Mouse (Mus musculus) liver, embryonic 15.5 days (tissue): ENCODE measurements around the gene Spatc1l. TPM values are rescaled to one million over a fixed set of nuclear protein-coding genes. Genes with fewer than 3 reads are reported as not detected.

Experiments used
- ATAC-seq: fragments of 200-750 bp; cut with Nextera tagmentation; 2 replicates; pipeline ENCODE4 v1.8.0; 2017; ENCODE audit warnings: moderate number of reproducible peaks, mild to moderate bottlenecking, moderate library complexity; ENCODE audit not compliant: insufficient read depth
- H3K27ac ChIP-seq: fragments of 300-500 bp; sonication (generic); replicated peaks from 2 replicates; pipeline ENCODE4 v1.5.1; 2015; ENCODE audit warnings: mild to moderate bottlenecking, inconsistent platforms
- H3K27me3 ChIP-seq: fragments of 300-500 bp; sonication (generic); 2 replicates; pipeline ENCODE4 v1.6.1; 2015; ENCODE audit warnings: mild to moderate bottlenecking, inconsistent platforms
- H3K36me3 ChIP-seq: fragments of 300-500 bp; sonication (generic); replicated peaks from 2 replicates; pipeline ENCODE4 v1.6.1; 2015; ENCODE audit warnings: moderate library complexity, mild to moderate bottlenecking, inconsistent platforms
- H3K4me1 ChIP-seq: fragments of 300-500 bp; sonication (generic); replicated peaks from 2 replicates; pipeline ENCODE4 v1.6.1; 2015; ENCODE audit warnings: inconsistent platforms
- H3K4me2 ChIP-seq: fragments of 300-500 bp; sonication (generic); 2 replicates; pipeline ENCODE4 v1.6.1; 2015; ENCODE audit warnings: moderate library complexity, mild to moderate bottlenecking, inconsistent platforms
- H3K4me3 ChIP-seq: fragments of 300-500 bp; sonication (generic); replicated peaks from 2 replicates; pipeline ENCODE4 v1.5.1; 2015; ENCODE audit warnings: mild to moderate bottlenecking, inconsistent platforms
- H3K9ac ChIP-seq: fragments of 300-500 bp; sonication (generic); 2 replicates; pipeline ENCODE4 v1.6.1; 2015; ENCODE audit warnings: moderate library complexity, mild to moderate bottlenecking, inconsistent platforms
- H3K9me3 ChIP-seq: fragments of 300-500 bp; sonication (generic); replicated peaks from 2 replicates; pipeline ENCODE4 v1.6.1; 2016; ENCODE audit warnings: inconsistent platforms
- WGBS: fragments of 180-500 bp; shearing (Covaris S2); methylation state at CpG from one replicate; pipeline ENCODE4 v1.1.7; 2015; ENCODE audit warnings: mixed read lengths; ENCODE audit not compliant: insufficient replicate concordance; 5-methylcytosine and 5-hydroxymethylcytosine counted together
- polyA plus RNA-seq: library from polyadenylated mRNA; unstranded; fragments of >200 nt; fragmentation: Nextera tagmentation; extraction: Ambion mirVana; gene quantifications from 2 replicates; pipeline ENCODE4 v1.2.1, GENCODE M21; 2015

Spatc1l gene
- polyA plus RNA-seq, 1 experiment from 2014 or later: not detected

- no peaks in the 10 kb centered on the region for H3K4me1 ChIP-seq
- H3K9me3 ChIP-seq: no peaks in the 10 kb centered on the region
- ATAC-seq: no peak
- H3K9ac ChIP-seq: no peak overlapping the region
- no peaks in the 10 kb centered on the region for H3K36me3 ChIP-seq
- no peaks in the 10 kb centered on the region for H3K27me3 ChIP-seq
- H3K4me2 ChIP-seq: no peak overlapping the region
- H3K27ac ChIP-seq: no peak overlapping the region
- H3K4me3 ChIP-seq: no peak overlapping the region
- 27% methylated on average over 3 of the region's 3 CpGs for WGBS
Observed at GRCm38 (mm10) chr10:76602690-76603089, 40.6 kb downstream of the Spatc1l start.

GRCm38 (mm10) chr10:76612473-76612872 is 50.4 kb downstream of the Spatc1l start:
- Histone ChIP-seq H3K27ac (no peak overlapping the region), H3K9me3 (no peaks in the 10 kb centered on the region), H3K4me2 (no peak overlapping the region), H3K4me1 (no peaks in the 10 kb centered on the region), H3K9ac (no peak overlapping the region), H3K4me3 (no peak overlapping the region), H3K36me3 (no peaks in the 10 kb centered on the region), H3K27me3 (no peaks in the 10 kb centered on the region)
- 62% methylated on average over 7 of the region's 7 CpGs for WGBS
- no peak for ATAC-seq

Other genes starting within 250 kb of the Spatc1l start
- 1.2 and 1.8 TPM in 2 replicates for gene Dip2a, start 217.0 kb upstream of the Spatc1l start, polyA plus RNA-seq
- gene AC141477.1, start 121.8 kb upstream of the Spatc1l start, polyA plus RNA-seq: not detected in 2 replicates
- gene Pcnt, start 119.5 kb upstream of the Spatc1l start, polyA plus RNA-seq: 8.0 and 8.6 TPM in 2 replicates
- not detected in 2 replicates for gene 2610028H24Rik, start 113.2 kb upstream of the Spatc1l start, polyA plus RNA-seq
- gene Mcm3ap, start 93.3 kb upstream of the Spatc1l start, polyA plus RNA-seq: 18.0 and 18.5 TPM in 2 replicates
- gene Ybey, start 93.2 kb upstream of the Spatc1l start, polyA plus RNA-seq: 2.6 and 2.7 TPM in 2 replicates
- gene Lss, start 30.7 kb upstream of the Spatc1l start, polyA plus RNA-seq: 68.0 and 71.8 TPM in 2 replicates
- gene Ftcd, start 13.4 kb downstream of the Spatc1l start, polyA plus RNA-seq: 41.2 and 55.5 TPM in 2 replicates
- 9.8 and 10.6 TPM in 2 replicates for gene Col6a2, start 61.4 kb downstream of the Spatc1l start, polyA plus RNA-seq
- gene Col6a1, start 163.9 kb downstream of the Spatc1l start, polyA plus RNA-seq: 10.8 and 11.4 TPM in 2 replicates